Mouse (Mus musculus): ENCODE measurements around the gene Pcbp3. TPM values are rescaled to one million over a fixed set of nuclear protein-coding genes. Genes with fewer than 3 reads are reported as not detected.

Gene Pcbp3
- polyA plus RNA-seq, 1 experiment = not detected

DNA sequence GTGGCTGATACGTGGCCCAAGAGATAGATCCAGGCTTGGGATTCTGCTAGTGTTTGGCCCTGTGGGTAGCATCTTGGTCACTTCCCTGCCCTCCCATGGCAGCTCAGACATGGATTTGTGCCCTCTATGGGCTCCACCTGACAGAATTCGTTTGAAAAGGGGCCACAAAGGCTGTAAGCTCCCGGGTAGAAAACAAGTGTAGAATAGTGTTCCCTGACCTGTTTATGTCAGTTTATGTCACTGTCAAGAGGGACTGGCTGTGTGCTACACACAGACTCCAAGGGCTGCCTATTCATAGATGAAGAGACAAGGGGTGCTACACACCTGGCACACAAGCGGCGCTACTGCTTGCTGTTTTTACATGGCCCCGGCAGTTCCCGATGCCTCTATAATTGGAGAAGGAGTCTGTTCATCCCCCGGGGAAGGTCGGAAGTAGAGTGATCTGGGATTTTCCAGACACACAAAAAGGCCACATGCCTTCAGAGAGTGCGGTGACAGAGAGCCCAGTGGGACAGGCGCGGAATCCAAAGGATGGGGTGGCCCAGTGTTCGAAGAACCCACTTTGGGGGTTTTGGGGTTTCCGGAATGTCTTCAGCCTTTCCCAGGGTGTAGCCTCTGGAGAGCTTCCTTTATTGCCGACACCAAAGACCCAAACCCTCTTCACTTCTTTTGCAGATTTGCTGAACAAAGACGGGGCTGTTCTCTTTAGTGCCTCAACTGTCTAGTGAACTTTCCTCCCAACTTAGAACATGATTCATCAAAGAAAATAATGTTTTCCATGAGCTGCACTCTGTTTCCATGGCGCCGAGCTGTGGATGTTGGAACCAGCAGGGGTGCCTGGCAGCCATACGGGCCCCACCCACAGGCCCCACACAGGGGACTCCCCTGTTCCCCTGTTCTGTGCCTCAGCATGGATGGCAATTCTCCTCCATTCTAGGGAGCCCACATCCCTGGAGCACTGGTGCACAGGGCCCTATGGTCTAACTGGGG is 231.8 kb downstream of the Pcbp3 start:
- Histone ChIP-seq H3K4me1 (ENCODE audit: control insufficient read depth, insufficient read depth, low read length) (peaks cover 57% of the 10 kb centered on the region), H3K27ac (ENCODE audit: insufficient read depth, low read depth, low read length) (peak overlapping the region; percentile 52), H3K4me3 (ENCODE audit: insufficient read depth, low read depth, low read length) (no peak overlapping the region)
- TF ChIP-seq POLR2A (IDR thresholded peaks at IDR 0.05; ENCODE audit: insufficient read depth, low read depth, low read length) (no peak), CTCF (IDR thresholded peaks at IDR 0.05; ENCODE audit: insufficient read depth, low read depth, low read length) (no peak)
- 51% methylated on average over 19 of the region's 19 CpGs for WGBS

DNA sequence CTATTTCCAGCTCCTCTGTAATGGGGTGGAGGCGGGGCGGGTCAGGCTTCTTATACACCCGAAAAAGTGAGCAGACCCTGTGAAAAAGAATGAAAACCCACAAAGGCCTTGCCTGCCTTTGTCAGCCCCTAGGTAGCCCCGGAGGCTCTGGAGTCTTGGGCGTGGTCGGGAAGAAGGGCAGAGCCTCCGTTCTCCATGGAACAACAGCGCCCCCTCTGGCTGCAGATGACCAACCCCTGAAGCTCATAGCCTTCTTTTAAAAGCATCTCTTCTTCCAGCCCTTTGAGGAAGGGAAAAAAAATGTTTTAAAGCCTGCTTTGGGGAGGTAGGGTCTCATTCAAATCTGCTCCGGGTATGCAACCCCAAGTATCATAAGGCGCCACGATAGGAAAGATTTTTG is 233.3 kb downstream of the Pcbp3 start:
- Histone ChIP-seq H3K27ac (ENCODE audit: insufficient read depth, low read depth, low read length) (no peak overlapping the region), H3K4me1 (ENCODE audit: control insufficient read depth, insufficient read depth, low read length) (peaks cover 62% of the 10 kb centered on the region), H3K4me3 (ENCODE audit: insufficient read depth, low read depth, low read length) (no peak overlapping the region)
- WGBS = 25% methylated on average over 11 of the region's 11 CpGs
- TF ChIP-seq CTCF (IDR thresholded peaks at IDR 0.05; ENCODE audit: insufficient read depth, low read depth, low read length) (no peak), POLR2A (IDR thresholded peaks at IDR 0.05; ENCODE audit: insufficient read depth, low read depth, low read length) (no peak)

DNA sequence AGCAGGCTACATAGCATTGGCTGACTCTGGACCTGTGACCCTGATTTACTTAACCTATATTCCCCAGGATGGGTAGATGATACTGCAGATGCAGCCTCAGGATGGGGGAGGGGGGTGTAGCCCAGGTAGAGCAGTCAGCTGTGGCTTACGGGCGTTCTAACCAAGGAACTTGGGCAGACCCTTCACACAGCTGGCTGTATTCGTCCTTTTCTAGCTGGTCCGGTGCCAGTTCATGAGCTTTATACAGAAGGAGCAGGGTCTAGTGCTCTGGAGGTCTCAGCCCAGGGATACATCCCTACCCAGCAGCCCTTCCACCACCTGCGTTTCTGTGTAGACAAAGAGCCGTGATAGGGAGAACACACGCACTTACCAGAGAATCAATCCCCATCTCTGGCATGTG is 234.4 kb downstream of the Pcbp3 start:
- TF ChIP-seq POLR2A (IDR thresholded peaks at IDR 0.05; ENCODE audit: insufficient read depth, low read depth, low read length) (no peak), CTCF (IDR thresholded peaks at IDR 0.05; ENCODE audit: insufficient read depth, low read depth, low read length) (no peak)
- 89% methylated on average over 7 of the region's 7 CpGs for WGBS
- Histone ChIP-seq H3K4me3 (ENCODE audit: insufficient read depth, low read depth, low read length) (no peak overlapping the region), H3K4me1 (ENCODE audit: control insufficient read depth, insufficient read depth, low read length) (peaks cover 61% of the 10 kb centered on the region), H3K27ac (ENCODE audit: insufficient read depth, low read depth, low read length) (no peak overlapping the region)

DNA sequence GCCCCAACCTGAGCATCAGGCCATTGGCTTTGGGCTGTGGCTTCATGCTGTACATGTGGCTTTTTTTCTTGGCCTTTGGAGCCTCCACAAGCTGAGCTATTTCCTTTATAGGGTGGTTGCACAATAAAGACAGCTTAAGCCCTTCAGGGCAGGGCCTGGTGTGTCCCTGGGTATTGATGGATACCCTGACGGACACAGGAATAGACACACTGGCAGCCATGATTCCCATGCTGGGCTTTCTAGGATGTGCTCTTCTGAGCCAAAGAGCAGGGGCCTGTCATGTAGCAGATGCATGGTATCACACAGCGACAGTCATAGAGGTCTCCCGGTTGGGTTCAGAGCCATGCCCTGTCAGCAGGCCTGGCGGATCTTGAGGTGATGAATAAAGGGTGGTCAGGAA is 234.8 kb downstream of the Pcbp3 start:
- WGBS = 98% methylated on average over 4 of the region's 4 CpGs
- Histone ChIP-seq H3K4me1 (ENCODE audit: control insufficient read depth, insufficient read depth, low read length) (peaks cover 57% of the 10 kb centered on the region), H3K4me3 (ENCODE audit: insufficient read depth, low read depth, low read length) (no peak overlapping the region), H3K27ac (ENCODE audit: insufficient read depth, low read depth, low read length) (no peak overlapping the region)
- TF ChIP-seq POLR2A (IDR thresholded peaks at IDR 0.05; ENCODE audit: insufficient read depth, low read depth, low read length) (no peak), CTCF (IDR thresholded peaks at IDR 0.05; ENCODE audit: insufficient read depth, low read depth, low read length) (no peak)

DNA sequence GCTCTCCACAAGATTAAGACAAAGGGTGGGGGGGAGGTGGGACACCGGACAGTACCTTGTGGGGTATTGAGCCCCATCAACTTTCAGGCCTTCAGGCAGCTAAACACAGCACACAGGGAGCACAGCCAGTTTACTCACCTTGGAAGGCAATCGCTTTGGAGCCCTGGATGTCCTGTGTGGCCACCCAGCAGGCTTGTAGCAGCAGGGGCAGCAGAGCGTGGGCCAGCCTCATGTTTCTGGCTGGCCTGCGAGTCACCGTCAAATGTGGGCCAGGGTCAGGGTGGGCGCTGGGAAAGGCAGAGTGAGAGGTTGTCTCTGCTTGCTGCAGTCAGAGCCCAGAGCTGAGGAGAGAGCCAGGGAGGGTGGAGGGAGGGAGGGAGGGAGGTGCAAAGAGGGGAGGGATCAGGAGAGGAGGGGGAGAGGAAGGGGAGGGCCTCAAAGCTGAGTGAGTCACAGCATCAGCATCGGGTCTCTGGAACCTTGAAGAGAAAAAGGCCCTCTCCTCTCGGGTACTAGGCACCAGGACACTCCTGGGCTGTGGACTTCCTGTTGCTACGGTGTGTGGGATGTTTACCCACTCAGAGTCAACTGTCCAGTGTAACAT is 235.9 kb downstream of the Pcbp3 start, which contains the start of gene Col6a1:
Gene Col6a1 (minus strand): TSS at position 487 of the 604 bp plus-strand sequence.
- Histone ChIP-seq H3K4me1 (ENCODE audit: control insufficient read depth, insufficient read depth, low read length) (peaks cover 50% of the 10 kb centered on the region), H3K4me3 (ENCODE audit: insufficient read depth, low read depth, low read length) (peak within 1 kb of the TSS; percentile 53), H3K27ac (ENCODE audit: insufficient read depth, low read depth, low read length) (no peak within 1 kb of the TSS; the same call in 1 of the 2 replicates)
- TF ChIP-seq POLR2A (IDR thresholded peaks at IDR 0.05; ENCODE audit: insufficient read depth, low read depth, low read length) (0 out of 2 replicates have a peak, but pooled peaks have one; percentile 17), CTCF (IDR thresholded peaks at IDR 0.05; ENCODE audit: insufficient read depth, low read depth, low read length) (no peak)
- 32% methylated on average over 9 of the region's 9 CpGs for WGBS

DNA sequence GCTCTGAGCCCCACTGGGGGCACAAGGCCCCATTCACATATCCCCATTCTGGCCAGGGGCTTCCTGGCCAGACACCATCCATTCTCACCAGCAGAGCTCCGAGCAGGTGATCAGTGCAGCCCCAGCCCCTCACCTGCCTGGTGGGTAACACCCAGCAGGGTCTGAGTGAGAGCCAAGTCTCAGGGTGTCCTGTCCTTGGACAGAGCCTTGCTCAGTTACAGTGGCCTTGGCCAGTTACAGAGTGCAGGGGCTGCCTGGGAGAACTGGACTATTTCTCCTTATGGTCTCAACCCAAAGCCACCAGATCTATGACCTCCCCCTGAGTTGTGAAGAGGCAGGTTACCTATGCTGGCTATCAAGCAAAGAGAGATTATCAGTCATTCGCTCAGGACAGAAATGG is 236.6 kb downstream of the Pcbp3 start:
- Histone ChIP-seq H3K4me3 (ENCODE audit: insufficient read depth, low read depth, low read length) (peak overlapping the region; percentile 53), H3K27ac (ENCODE audit: insufficient read depth, low read depth, low read length) (no peak overlapping the region), H3K4me1 (ENCODE audit: control insufficient read depth, insufficient read depth, low read length) (peaks cover 43% of the 10 kb centered on the region)
- 91% methylated on average over 2 of the region's 2 CpGs for WGBS
- TF ChIP-seq CTCF (IDR thresholded peaks at IDR 0.05; ENCODE audit: insufficient read depth, low read depth, low read length) (no peak), POLR2A (IDR thresholded peaks at IDR 0.05; ENCODE audit: insufficient read depth, low read depth, low read length) (no peak)

DNA sequence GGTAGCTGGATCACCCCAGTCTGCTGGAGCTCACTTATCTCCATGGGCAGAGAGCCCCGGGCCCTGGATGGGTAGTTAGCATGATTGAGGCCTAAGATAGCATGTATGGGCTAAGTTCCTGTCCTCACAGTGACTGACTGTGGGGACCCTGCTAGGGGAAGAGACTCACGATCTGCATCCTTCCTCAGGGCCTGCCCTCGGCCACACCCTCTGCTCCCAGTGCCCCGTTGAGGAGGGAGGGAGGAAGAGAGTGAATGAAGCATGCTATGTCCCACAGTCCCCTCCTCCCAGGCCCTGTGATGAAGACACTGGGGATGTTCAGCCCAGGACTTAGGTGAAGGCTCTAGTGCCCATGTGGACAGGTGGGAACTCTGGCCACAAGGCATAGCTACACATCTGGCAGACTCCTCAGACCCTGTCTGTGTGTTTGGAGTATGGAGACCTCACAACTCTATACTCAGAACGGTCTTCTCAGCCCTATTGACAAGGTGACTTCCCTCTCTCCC is 237.4 kb downstream of the Pcbp3 start:
- 65% methylated on average over 5 of the region's 5 CpGs for WGBS
- peaks cover 36% of the 10 kb centered on the region for H3K4me1 ChIP-seq (ENCODE audit: control insufficient read depth, insufficient read depth, low read length)
- H3K4me3 ChIP-seq (ENCODE audit: insufficient read depth, low read depth, low read length) = peak overlapping the region; percentile 22; the same call in 1 of the 2 replicates
- no peak overlapping the region for H3K27ac ChIP-seq (ENCODE audit: insufficient read depth, low read depth, low read length)
- TF ChIP-seq POLR2A (IDR thresholded peaks at IDR 0.05; ENCODE audit: insufficient read depth, low read depth, low read length) (no peak), CTCF (IDR thresholded peaks at IDR 0.05; ENCODE audit: insufficient read depth, low read depth, low read length) (no peak)

DNA sequence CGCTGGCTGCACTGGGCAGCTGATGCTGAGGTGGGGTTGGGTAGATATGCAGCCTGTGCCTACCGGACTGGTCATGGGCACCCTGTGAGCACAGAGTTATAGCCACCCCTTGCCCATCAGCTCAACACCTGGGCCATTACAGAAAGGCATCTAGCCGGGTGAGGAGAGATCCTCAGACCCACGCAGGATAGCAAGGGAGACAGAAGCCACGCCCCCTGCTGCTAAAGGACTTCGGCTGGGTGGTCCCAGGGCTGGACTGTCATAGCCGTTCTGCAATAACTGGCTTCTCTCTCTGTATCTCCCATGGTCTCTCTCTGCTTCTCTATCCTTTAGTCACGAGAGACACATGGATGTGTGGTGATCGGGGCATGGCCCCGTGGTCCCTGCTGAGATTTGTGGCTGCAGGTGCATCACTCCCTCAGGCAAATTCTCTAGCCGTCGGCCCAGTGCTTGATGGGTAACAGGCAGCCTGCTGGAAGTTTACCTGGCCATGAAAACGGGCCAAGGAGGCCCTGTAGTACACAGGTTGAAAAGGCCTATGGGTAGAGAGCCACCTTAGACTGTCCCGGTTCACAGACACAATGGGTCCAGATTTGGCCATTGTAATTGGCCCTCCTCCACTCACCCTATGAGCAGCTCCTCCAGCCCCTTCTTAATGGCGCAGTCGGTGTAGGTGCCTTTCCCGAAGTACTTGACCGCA is 238.8 kb downstream of the Pcbp3 start:
- Histone ChIP-seq H3K4me3 (ENCODE audit: insufficient read depth, low read depth, low read length) (no peak overlapping the region), H3K27ac (ENCODE audit: insufficient read depth, low read depth, low read length) (no peak overlapping the region), H3K4me1 (ENCODE audit: control insufficient read depth, insufficient read depth, low read length) (peaks cover 27% of the 10 kb centered on the region)
- 87% methylated on average over 18 of the region's 18 CpGs for WGBS
- TF ChIP-seq CTCF (IDR thresholded peaks at IDR 0.05; ENCODE audit: insufficient read depth, low read depth, low read length) (no peak), POLR2A (IDR thresholded peaks at IDR 0.05; ENCODE audit: insufficient read depth, low read depth, low read length) (no peak)
